Mouse (Mus musculus): ENCODE measurements around the gene Plxna2. TPM values are rescaled to one million over a fixed set of nuclear protein-coding genes. Genes with fewer than 3 reads are reported as not detected.

The Plxna2 gene
- polyA plus RNA-seq, 1 experiment from 2014 or later = 19.0 TPM

DNA sequence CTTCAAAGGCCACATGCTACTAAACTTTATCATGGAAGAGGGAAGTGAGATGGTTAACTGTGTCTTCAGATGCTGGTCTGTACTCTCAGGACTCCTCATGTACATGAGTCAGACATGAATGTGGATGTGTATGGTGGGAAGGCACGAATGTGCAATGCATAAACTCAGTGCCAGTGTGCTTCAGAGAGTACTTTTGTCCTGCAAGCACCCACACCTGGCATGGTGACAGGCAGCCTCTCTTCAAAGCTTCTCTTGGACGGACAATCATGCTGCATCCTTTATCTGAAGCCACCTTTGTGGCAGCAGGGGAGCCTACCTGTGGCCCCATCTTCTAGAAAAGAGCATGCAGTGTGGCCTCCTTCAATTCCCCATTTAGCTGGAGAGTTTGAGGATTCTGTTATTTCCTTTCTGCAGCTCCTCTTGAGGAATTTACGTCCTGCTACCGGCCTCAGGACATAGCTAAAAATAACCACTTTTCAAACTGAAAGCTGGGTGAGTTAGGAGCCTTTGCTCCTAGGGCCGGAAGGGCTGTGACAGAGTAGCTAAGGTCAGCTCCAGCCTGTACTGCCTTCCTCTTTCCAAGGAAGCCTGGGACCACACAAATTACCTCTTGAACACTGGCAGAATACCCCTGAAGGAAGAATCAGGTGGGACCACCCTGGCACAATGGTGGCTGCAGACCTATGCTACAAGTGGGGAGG is 23.7 kb downstream of the Plxna2 start:
- Histone ChIP-seq H3K27me3 (ENCODE audit: control insufficient read depth, insufficient read depth, low read length) (no peaks in the 10 kb centered on the region), H3K9ac (ENCODE audit: low read length) (no peak overlapping the region), H3K4me2 (ENCODE audit: low read depth, low read length, severe bottlenecking) (no peak overlapping the region), H3K4me1 (replicated peaks; ENCODE audit: control insufficient read depth, insufficient read depth, low read length) (no peaks in the 10 kb centered on the region; the same call in 1 of the 2 replicates), H3K27ac (ENCODE audit: low read depth, low read length) (no peak overlapping the region), H3K36me3 (ENCODE audit: control insufficient read depth, insufficient read depth, low read length) (no peaks in the 10 kb centered on the region; the same call in 1 of the 2 replicates), H3K4me3 (ENCODE audit: low read depth, low read length) (no peak overlapping the region), H3K9me3 (ENCODE audit: control insufficient read depth, low read length) (no peaks in the 10 kb centered on the region)
- no peak for DNase-seq (ENCODE audit: low spot score)
- ATAC-seq (replicated peaks; ENCODE audit: low FRiP score) = no peak
- 66% methylated on average over 5 of the region's 5 CpGs for WGBS

DNA sequence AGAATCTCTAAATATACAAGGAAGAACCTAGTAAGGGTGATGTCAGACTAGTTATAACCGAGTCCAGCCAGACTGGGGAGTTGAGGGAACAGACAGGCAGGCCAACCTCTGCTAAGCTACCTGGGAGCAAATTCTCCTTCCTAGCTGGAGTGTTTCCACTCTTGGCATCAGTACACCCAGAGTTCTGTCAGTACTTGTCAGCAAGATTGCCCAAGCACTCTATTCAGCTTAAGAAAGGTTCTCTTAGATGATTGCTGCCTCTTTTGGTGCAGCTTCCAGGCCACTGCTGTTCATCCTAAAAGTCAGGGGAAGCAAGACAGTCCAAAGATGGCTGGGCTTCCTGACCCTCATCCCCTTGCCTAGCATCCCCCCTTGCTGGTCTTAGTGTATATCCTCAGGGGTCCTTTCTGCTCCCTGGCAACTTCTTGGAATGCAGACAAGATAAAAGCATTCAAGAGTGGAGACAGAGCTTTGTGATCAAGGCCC is 24.3 kb downstream of the Plxna2 start:
- no peak overlapping the region for H3K4me2 ChIP-seq (ENCODE audit: low read depth, low read length, severe bottlenecking)
- no peak overlapping the region for H3K27ac ChIP-seq (ENCODE audit: low read depth, low read length)
- 81% methylated on average over 1 of the region's 1 CpGs for WGBS
- H3K9me3 ChIP-seq (ENCODE audit: control insufficient read depth, low read length) = no peaks in the 10 kb centered on the region
- H3K4me1 ChIP-seq (replicated peaks; ENCODE audit: control insufficient read depth, insufficient read depth, low read length) = no peaks in the 10 kb centered on the region; the same call in 1 of the 2 replicates
- ATAC-seq (replicated peaks; ENCODE audit: low FRiP score) (no peak), DNase-seq (ENCODE audit: low spot score) (no peak)
- H3K4me3 ChIP-seq (ENCODE audit: low read depth, low read length) = no peak overlapping the region
- no peaks in the 10 kb centered on the region for H3K27me3 ChIP-seq (ENCODE audit: control insufficient read depth, insufficient read depth, low read length)
- no peaks in the 10 kb centered on the region; the same call in 1 of the 2 replicates for H3K36me3 ChIP-seq (ENCODE audit: control insufficient read depth, insufficient read depth, low read length)
- no peak overlapping the region for H3K9ac ChIP-seq (ENCODE audit: low read length)

DNA sequence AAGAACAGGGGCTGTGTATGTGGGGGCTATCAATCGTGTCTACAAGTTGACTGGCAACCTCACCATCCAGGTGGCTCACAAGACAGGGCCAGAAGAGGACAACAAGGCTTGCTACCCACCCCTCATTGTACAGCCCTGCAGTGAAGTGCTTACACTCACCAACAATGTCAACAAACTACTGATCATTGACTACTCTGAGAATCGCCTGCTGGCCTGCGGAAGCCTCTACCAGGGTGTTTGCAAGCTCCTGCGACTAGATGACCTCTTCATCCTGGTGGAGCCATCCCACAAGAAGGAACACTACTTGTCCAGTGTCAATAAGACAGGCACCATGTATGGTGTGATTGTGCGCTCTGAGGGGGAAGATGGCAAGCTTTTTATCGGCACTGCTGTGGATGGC is 25.9 kb downstream of the Plxna2 start:
- Histone ChIP-seq H3K4me1 (replicated peaks; ENCODE audit: control insufficient read depth, insufficient read depth, low read length) (no peaks in the 10 kb centered on the region), H3K9ac (ENCODE audit: low read length) (no peak overlapping the region), H3K4me3 (ENCODE audit: low read depth, low read length) (no peak overlapping the region), H3K4me2 (ENCODE audit: low read depth, low read length, severe bottlenecking) (no peak overlapping the region), H3K9me3 (ENCODE audit: control insufficient read depth, low read length) (no peaks in the 10 kb centered on the region), H3K27ac (ENCODE audit: low read depth, low read length) (no peak overlapping the region), H3K27me3 (ENCODE audit: control insufficient read depth, insufficient read depth, low read length) (no peaks in the 10 kb centered on the region), H3K36me3 (ENCODE audit: control insufficient read depth, insufficient read depth, low read length) (no peaks in the 10 kb centered on the region; the same call in 1 of the 2 replicates)
- 92% methylated on average over 6 of the region's 6 CpGs for WGBS
- no peak for ATAC-seq (replicated peaks; ENCODE audit: low FRiP score)
- no peak for DNase-seq (ENCODE audit: low spot score)

DNA sequence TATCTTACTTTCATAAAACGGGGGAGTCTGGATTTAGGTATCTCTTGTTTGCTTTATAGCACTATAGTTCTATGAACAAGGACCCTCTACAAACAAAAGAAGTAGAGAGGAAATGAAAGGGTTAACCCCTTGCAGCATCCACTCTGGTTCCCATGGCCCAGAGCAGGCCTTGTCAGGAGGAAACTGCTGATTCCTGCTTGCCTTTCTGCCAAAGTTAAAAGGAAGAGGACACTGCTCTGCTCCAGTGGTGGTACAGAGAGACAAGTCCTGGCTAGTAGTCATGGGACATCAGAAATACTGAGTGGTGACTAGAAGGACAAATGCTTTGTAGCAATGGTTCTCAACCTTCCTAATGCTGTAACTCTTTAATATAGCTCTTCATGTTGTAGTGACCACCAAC is 27.9 kb downstream of the Plxna2 start:
- no peak for DNase-seq (ENCODE audit: low spot score)
- Histone ChIP-seq H3K36me3 (ENCODE audit: control insufficient read depth, insufficient read depth, low read length) (no peaks in the 10 kb centered on the region; the same call in 1 of the 2 replicates), H3K4me2 (ENCODE audit: low read depth, low read length, severe bottlenecking) (no peak overlapping the region), H3K9me3 (ENCODE audit: control insufficient read depth, low read length) (no peaks in the 10 kb centered on the region), H3K27me3 (ENCODE audit: control insufficient read depth, insufficient read depth, low read length) (no peaks in the 10 kb centered on the region), H3K4me1 (replicated peaks; ENCODE audit: control insufficient read depth, insufficient read depth, low read length) (no peaks in the 10 kb centered on the region), H3K9ac (ENCODE audit: low read length) (no peak overlapping the region), H3K4me3 (ENCODE audit: low read depth, low read length) (no peak overlapping the region), H3K27ac (ENCODE audit: low read depth, low read length) (no peak overlapping the region)
- 92% methylated on average over 1 of the region's 1 CpGs for WGBS
- ATAC-seq (replicated peaks; ENCODE audit: low FRiP score) = no peak

DNA sequence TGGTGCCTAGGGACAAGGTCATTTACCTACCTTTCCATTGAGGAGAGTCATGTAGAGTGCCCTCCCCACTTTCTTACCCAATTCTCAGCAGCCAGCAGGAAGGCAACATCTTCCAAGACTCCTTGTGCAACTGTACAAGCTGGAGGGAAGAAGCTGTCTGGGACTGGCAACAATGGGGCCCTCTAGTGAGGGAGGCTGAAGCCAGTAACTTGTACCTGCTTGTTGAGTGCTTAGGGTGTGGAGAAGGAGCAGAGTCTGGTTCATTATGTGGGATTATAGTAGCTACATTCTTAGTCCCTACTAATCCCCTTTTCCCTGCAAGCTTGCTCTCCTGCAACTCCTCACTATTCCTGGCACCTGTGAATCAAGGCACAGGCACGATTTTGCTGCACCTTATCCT is 32.1 kb downstream of the Plxna2 start:
- no peak overlapping the region for H3K4me3 ChIP-seq (ENCODE audit: low read depth, low read length)
- no peaks in the 10 kb centered on the region for H3K27me3 ChIP-seq (ENCODE audit: control insufficient read depth, insufficient read depth, low read length)
- no peak overlapping the region for H3K4me2 ChIP-seq (ENCODE audit: low read depth, low read length, severe bottlenecking)
- 46% methylated on average over 1 of the region's 1 CpGs for WGBS
- no peaks in the 10 kb centered on the region for H3K4me1 ChIP-seq (replicated peaks; ENCODE audit: control insufficient read depth, insufficient read depth, low read length)
- ATAC-seq (replicated peaks; ENCODE audit: low FRiP score) = no peak
- no peaks in the 10 kb centered on the region for H3K9me3 ChIP-seq (ENCODE audit: control insufficient read depth, low read length)
- H3K27ac ChIP-seq (ENCODE audit: low read depth, low read length) = no peak overlapping the region
- no peak overlapping the region for H3K9ac ChIP-seq (ENCODE audit: low read length)
- no peak for DNase-seq (ENCODE audit: low spot score)
- no peaks in the 10 kb centered on the region for H3K36me3 ChIP-seq (ENCODE audit: control insufficient read depth, insufficient read depth, low read length)

DNA sequence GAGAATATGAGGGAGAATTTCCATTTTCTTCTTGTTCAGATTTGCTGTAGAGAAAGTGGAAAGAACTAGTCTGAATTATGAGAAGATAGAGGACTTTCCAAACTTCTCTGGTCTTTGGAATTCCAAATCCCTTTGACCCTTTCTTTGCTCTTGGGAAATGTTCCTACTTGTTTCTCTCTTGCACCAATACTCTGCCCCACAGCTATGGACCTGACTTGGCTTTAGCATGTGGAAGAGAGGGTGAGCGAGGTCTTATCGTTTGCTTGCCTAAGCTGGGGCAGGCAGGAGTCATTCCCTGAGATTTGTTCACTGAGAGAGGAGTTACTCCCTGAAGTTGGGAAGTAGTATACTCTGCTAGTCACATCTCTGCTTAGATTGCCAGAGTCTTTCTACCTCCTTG is 32.5 kb downstream of the Plxna2 start:
- Histone ChIP-seq H3K4me1 (replicated peaks; ENCODE audit: control insufficient read depth, insufficient read depth, low read length) (no peaks in the 10 kb centered on the region), H3K9ac (ENCODE audit: low read length) (no peak overlapping the region), H3K27me3 (ENCODE audit: control insufficient read depth, insufficient read depth, low read length) (no peaks in the 10 kb centered on the region), H3K27ac (ENCODE audit: low read depth, low read length) (no peak overlapping the region), H3K4me3 (ENCODE audit: low read depth, low read length) (no peak overlapping the region), H3K4me2 (ENCODE audit: low read depth, low read length, severe bottlenecking) (no peak overlapping the region), H3K36me3 (ENCODE audit: control insufficient read depth, insufficient read depth, low read length) (no peaks in the 10 kb centered on the region), H3K9me3 (ENCODE audit: control insufficient read depth, low read length) (no peaks in the 10 kb centered on the region)
- ATAC-seq (replicated peaks; ENCODE audit: low FRiP score) (no peak), DNase-seq (ENCODE audit: low spot score) (no peak)
- WGBS = 85% methylated on average over 2 of the region's 2 CpGs

DNA sequence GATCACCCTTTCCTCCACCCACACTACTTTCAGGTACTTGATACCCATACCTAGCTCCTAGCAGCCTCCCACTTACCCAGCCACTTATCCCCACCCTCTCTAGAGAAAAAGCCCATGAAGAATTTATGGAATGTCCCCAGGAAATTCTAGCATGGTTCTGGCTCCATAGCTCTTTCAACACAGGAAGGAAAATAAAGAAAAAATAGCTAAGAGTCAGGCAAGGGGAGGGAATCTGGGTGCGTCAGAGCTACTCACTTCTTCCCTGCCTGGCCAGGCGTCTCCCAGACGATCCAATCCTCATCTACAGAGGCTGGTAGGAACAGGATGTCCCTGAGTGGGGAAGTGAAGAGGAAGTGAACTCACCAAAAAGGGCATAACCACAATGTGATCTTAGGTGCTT is 34.0 kb downstream of the Plxna2 start:
- Histone ChIP-seq H3K36me3 (ENCODE audit: control insufficient read depth, insufficient read depth, low read length) (no peaks in the 10 kb centered on the region), H3K4me3 (ENCODE audit: low read depth, low read length) (no peak overlapping the region), H3K4me1 (replicated peaks; ENCODE audit: control insufficient read depth, insufficient read depth, low read length) (no peaks in the 10 kb centered on the region), H3K27ac (ENCODE audit: low read depth, low read length) (no peak overlapping the region), H3K9me3 (ENCODE audit: control insufficient read depth, low read length) (no peaks in the 10 kb centered on the region), H3K27me3 (ENCODE audit: control insufficient read depth, insufficient read depth, low read length) (no peaks in the 10 kb centered on the region), H3K4me2 (ENCODE audit: low read depth, low read length, severe bottlenecking) (no peak overlapping the region), H3K9ac (ENCODE audit: low read length) (no peak overlapping the region)
- ATAC-seq (replicated peaks; ENCODE audit: low FRiP score) (no peak), DNase-seq (ENCODE audit: low spot score) (no peak)
- 87% methylated on average over 3 of the region's 3 CpGs for WGBS

DNA sequence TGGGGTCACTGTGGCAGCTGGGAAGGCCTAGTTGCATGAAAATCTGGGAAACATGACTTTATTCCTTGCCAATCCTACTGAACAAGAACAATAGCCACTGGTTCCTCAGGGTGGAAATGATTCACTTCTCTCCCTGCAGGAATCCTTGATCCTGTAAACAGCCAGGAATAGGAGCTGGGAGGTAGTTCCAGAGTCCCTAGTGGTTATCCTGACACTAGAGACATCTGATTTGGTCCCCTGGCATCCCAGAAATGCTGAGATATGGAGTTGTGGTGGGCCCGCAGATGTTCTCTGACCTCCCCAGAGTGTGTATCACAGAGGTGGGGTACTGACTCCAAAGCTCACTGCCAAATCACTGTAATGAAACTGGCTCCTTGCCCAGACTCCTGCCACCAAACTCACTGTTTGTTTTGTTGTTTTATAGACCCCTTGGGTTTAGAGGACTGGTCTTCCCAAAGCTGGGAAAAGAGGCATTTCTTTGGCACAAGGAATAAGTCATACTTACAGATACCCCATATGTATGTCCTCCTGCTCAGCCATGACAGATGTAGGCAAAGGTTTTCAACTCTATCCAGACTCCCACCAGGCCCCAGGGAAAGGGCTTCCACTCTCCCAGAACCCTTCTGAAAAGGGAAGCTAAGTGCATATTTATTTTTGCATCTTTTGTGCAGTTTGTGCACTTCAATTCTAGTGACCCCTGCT is 40.6 kb downstream of the Plxna2 start:
- ATAC-seq (replicated peaks; ENCODE audit: low FRiP score) = no peak
- H3K4me3 ChIP-seq (ENCODE audit: low read depth, low read length) = no peak overlapping the region
- H3K27me3 ChIP-seq (ENCODE audit: control insufficient read depth, insufficient read depth, low read length) = no peaks in the 10 kb centered on the region
- no peak overlapping the region for H3K27ac ChIP-seq (ENCODE audit: low read depth, low read length)
- no peaks in the 10 kb centered on the region for H3K36me3 ChIP-seq (ENCODE audit: control insufficient read depth, insufficient read depth, low read length)
- peaks cover 4% of the 10 kb centered on the region for H3K4me1 ChIP-seq (replicated peaks; ENCODE audit: control insufficient read depth, insufficient read depth, low read length)
- no peak overlapping the region for H3K9ac ChIP-seq (ENCODE audit: low read length)
- DNase-seq (ENCODE audit: low spot score) = no peak
- H3K9me3 ChIP-seq (ENCODE audit: control insufficient read depth, low read length) = no peaks in the 10 kb centered on the region
- no peak overlapping the region for H3K4me2 ChIP-seq (ENCODE audit: low read depth, low read length, severe bottlenecking)
- 73% methylated on average over 1 of the region's 1 CpGs for WGBS
